Mouse (Mus musculus): ENCODE results near the gene Aarsd1. TPM values are rescaled to one million over a fixed set of nuclear protein-coding genes. Genes with fewer than 3 reads are reported as not detected.
A peak's percentile ranks its signal among the peaks of the same experiment; 100 is the strongest.
"Not testable (repeated sequence)": the region's sequence is repeated elsewhere in the genome, so short reads cannot be mapped to it uniquely, and the experiment has no call there.

The Aarsd1 gene
- polyA plus RNA-seq, 1 experiment = 10.8 TPM

DNA sequence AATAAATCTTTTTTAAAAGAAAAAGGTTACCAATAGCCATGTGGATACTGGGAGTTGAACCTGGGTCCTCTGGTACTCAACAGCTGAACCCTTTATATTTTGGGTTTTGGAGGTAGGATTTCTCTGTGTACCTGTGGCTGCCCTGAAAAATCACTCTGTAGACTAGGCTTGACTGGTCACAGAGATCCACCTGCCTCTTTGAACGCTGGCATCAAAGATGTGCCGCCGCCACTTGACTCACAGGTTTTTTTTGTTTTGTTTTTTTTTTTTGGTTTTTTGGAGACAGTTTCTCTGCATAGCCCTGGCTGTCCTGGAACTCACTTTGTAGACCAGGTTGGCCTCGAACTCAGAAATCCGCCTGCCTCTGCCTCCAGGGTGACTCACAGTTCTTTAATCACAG lies 30.4 kb upstream of the Aarsd1 start:
- H3K27ac ChIP-seq (ENCODE audit: insufficient read depth, low read depth, low read length) = peak overlapping the region; percentile 58; the same call in 1 of the 2 replicates
- H3K27me3 ChIP-seq (ENCODE audit: control insufficient read depth, insufficient read depth, low read length) = no peaks in the 10 kb centered on the region
- H3K4me3 ChIP-seq (ENCODE audit: low read depth, low read length) = no peak overlapping the region; the same call in 1 of the 2 replicates
- TF ChIP-seq CTCF (IDR thresholded peaks at IDR 0.05; ENCODE audit: extremely low read depth, insufficient read length, insufficient replicate concordance, low read depth, low read length) = no peak
- no peak for TF ChIP-seq POLR2A (IDR thresholded peaks at IDR 0.05; ENCODE audit: low read depth, low read length)
- peaks cover 11% of the 10 kb centered on the region; the same call in 1 of the 2 replicates for H3K4me1 ChIP-seq (ENCODE audit: control insufficient read depth, insufficient read depth, insufficient read length, low read length)
- H3K36me3 ChIP-seq (ENCODE audit: control insufficient read depth, insufficient read depth, low read length) = peaks cover 23% of the 10 kb centered on the region
- 70% methylated on average over 5 of the region's 5 CpGs for whole genome bisulfite sequencing

DNA sequence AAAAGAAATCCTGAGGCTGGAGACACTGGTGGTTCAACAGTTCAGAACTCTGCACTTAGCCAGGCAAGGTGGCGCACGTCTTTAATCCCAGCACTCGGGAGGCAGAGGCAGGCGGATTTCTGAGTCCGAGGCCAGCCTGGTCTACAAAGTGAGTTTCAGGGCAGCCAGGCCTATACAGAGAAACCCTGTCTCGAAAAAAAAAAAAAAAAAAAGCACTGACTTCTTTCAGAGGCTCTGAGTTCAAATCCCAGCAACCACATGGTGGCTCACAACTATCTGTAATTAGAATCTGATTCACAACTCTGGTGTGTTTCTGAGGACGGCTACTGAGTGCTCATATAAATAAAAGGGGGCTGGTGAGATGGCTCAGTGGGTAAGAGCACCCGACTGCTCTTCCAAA lies 29.4 kb upstream of the Aarsd1 start:
- H3K4me3 ChIP-seq (ENCODE audit: low read depth, low read length); H3K4me1 ChIP-seq (ENCODE audit: control insufficient read depth, insufficient read depth, insufficient read length, low read length); H3K27me3 ChIP-seq (ENCODE audit: control insufficient read depth, insufficient read depth, low read length); H3K27ac ChIP-seq (ENCODE audit: insufficient read depth, low read depth, low read length): not testable (repeated sequence)
- 87% methylated on average over 8 of the region's 8 CpGs for WGBS
- H3K36me3 ChIP-seq (ENCODE audit: control insufficient read depth, insufficient read depth, low read length) = peaks cover 23% of the 10 kb centered on the region

- no peak overlapping the region for H3K27ac ChIP-seq (ENCODE audit: insufficient read depth, low read depth, low read length)
- no peaks in the 10 kb centered on the region for H3K27me3 ChIP-seq (ENCODE audit: control insufficient read depth, insufficient read depth, low read length)
- peaks cover 23% of the 10 kb centered on the region for H3K36me3 ChIP-seq (ENCODE audit: control insufficient read depth, insufficient read depth, low read length)
- peaks cover 4% of the 10 kb centered on the region; the same call in 1 of the 2 replicates for H3K4me1 ChIP-seq (ENCODE audit: control insufficient read depth, insufficient read depth, insufficient read length, low read length)
- WGBS = 80% methylated on average over 1 of the region's 1 CpGs
- H3K4me3 ChIP-seq (ENCODE audit: low read depth, low read length) = no peak overlapping the region
- no peak for TF ChIP-seq CTCF (IDR thresholded peaks at IDR 0.05; ENCODE audit: extremely low read depth, insufficient read length, insufficient replicate concordance, low read depth, low read length)
- TF ChIP-seq POLR2A (IDR thresholded peaks at IDR 0.05; ENCODE audit: low read depth, low read length) = no peak
Measured at GRCm38 (mm10) chr11:101446319-101446718, 28.9 kb upstream of the Aarsd1 start.

GRCm38 (mm10) chr11:101442760-101443159 lies 25.3 kb upstream of the Aarsd1 start:
- Histone ChIP-seq H3K4me1 (ENCODE audit: control insufficient read depth, insufficient read depth, insufficient read length, low read length) (peaks cover 3% of the 10 kb centered on the region; the same call in 1 of the 2 replicates), H3K36me3 (ENCODE audit: control insufficient read depth, insufficient read depth, low read length) (peaks cover 23% of the 10 kb centered on the region), H3K4me3 (ENCODE audit: low read depth, low read length) (peak overlapping the region; percentile 74), H3K27ac (ENCODE audit: insufficient read depth, low read depth, low read length) (peak overlapping the region; percentile 54; the same call in 1 of the 2 replicates), H3K27me3 (ENCODE audit: control insufficient read depth, insufficient read depth, low read length) (no peaks in the 10 kb centered on the region)
- TF ChIP-seq CTCF (IDR thresholded peaks at IDR 0.05; ENCODE audit: extremely low read depth, insufficient read length, insufficient replicate concordance, low read depth, low read length) = no peak
- no peak for TF ChIP-seq POLR2A (IDR thresholded peaks at IDR 0.05; ENCODE audit: low read depth, low read length)
- WGBS = under 1% methylated on average over 14 of the region's 14 CpGs

DNA sequence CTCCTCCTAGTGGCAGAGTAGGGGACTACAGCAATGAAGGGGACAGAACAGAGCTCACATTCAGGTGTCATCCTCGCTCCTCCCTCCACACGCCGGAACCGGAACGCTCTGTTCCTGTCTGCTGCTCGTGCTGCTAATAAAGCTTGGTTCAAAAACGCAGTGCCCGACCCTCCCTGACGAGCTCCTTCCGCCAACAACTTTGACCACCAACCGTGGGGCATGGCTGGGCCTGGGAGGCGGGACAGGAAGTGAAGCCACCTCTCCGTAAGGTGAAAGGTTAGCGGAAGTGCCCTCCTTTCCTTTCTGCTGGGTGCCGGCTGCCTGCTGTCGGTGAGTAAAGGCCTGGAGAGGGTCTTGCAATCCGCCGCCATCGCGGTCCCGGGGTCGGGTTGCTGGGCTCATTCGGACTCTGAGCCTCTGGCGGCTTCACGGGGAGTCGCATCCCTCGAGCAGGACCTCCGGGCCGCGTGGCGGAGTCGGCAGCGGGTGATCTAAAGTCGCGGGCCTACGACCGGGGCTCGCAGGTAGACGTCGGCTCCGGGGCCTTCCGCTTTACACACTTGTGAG lies 24.8 kb upstream of the Aarsd1 start, which contains the start of gene Rpl27:
Rpl27 (plus strand) TSS at position 172 of the 567 bp plus-strand sequence.
- TF ChIP-seq CTCF (IDR thresholded peaks at IDR 0.05; ENCODE audit: extremely low read depth, insufficient read length, insufficient replicate concordance, low read depth, low read length) (peak; percentile 74), POLR2A (IDR thresholded peaks at IDR 0.05; ENCODE audit: low read depth, low read length) (peak; percentile 62; the same call in 1 of the 2 replicates)
- H3K27ac ChIP-seq (ENCODE audit: insufficient read depth, low read depth, low read length) = peak within 1 kb of the TSS; percentile 54; the same call in 1 of the 2 replicates
- peak within 1 kb of the TSS; percentile 74 for H3K4me3 ChIP-seq (ENCODE audit: low read depth, low read length)
- no peaks in the 10 kb centered on the region for H3K27me3 ChIP-seq (ENCODE audit: control insufficient read depth, insufficient read depth, low read length)
- H3K4me1 ChIP-seq (ENCODE audit: control insufficient read depth, insufficient read depth, insufficient read length, low read length) = peaks cover 3% of the 10 kb centered on the region; the same call in 1 of the 2 replicates
- peaks cover 23% of the 10 kb centered on the region for H3K36me3 ChIP-seq (ENCODE audit: control insufficient read depth, insufficient read depth, low read length)
- WGBS = under 1% methylated on average over 42 of the region's 42 CpGs

GRCm38 (mm10) chr11:101441450-101442126 lies 24.2 kb upstream of the Aarsd1 start:
- WGBS = 28% methylated on average over 15 of the region's 15 CpGs
- not testable (repeated sequence) for H3K27me3 ChIP-seq (ENCODE audit: control insufficient read depth, insufficient read depth, low read length); H3K27ac ChIP-seq (ENCODE audit: insufficient read depth, low read depth, low read length); H3K4me1 ChIP-seq (ENCODE audit: control insufficient read depth, insufficient read depth, insufficient read length, low read length)
- peak overlapping the region; percentile 41 for H3K4me3 ChIP-seq (ENCODE audit: low read depth, low read length)
- peaks cover 23% of the 10 kb centered on the region for H3K36me3 ChIP-seq (ENCODE audit: control insufficient read depth, insufficient read depth, low read length)

- peaks cover 24% of the 10 kb centered on the region for H3K36me3 ChIP-seq (ENCODE audit: control insufficient read depth, insufficient read depth, low read length)
- not testable (repeated sequence) for H3K4me3 ChIP-seq (ENCODE audit: low read depth, low read length); H3K27ac ChIP-seq (ENCODE audit: insufficient read depth, low read depth, low read length); H3K27me3 ChIP-seq (ENCODE audit: control insufficient read depth, insufficient read depth, low read length); H3K4me1 ChIP-seq (ENCODE audit: control insufficient read depth, insufficient read depth, insufficient read length, low read length)
- WGBS = 52% methylated on average over 3 of the region's 3 CpGs
Measured at GRCm38 (mm10) chr11:101438006-101438405, 20.6 kb upstream of the Aarsd1 start.
